Mouse (Mus musculus) embryonic facial prominence, embryonic 13.5 days (tissue): ENCODE measurements around the gene Gm428. TPM values are rescaled to one million over a fixed set of nuclear protein-coding genes. Genes with fewer than 3 reads are reported as not detected.
"Not testable (repeated sequence)": the region's sequence is repeated elsewhere in the genome, so short reads cannot be mapped to it uniquely, and the experiment has no call there.

Experiments
- ATAC-seq: fragments of 200-750 bp; cut with Nextera tagmentation; 2 replicates; pipeline ENCODE4 v1.8.0; 2017; ENCODE audit warnings: low read depth; ENCODE audit not compliant: insufficient number of reproducible peaks, insufficient read depth, low FRiP score, low TSS enrichment
- H3K27ac ChIP-seq: fragments of 300-500 bp; sonication (generic); 2 replicates; pipeline ENCODE4 v1.5.1; 2015; ENCODE audit warnings: moderate library complexity, mild to moderate bottlenecking, inconsistent platforms
- H3K27me3 ChIP-seq: fragments of 300-500 bp; sonication (generic); 2 replicates; pipeline ENCODE4 v1.6.1; 2015; ENCODE audit warnings: mild to moderate bottlenecking, inconsistent platforms
- H3K36me3 ChIP-seq: fragments of 300-500 bp; sonication (generic); 2 replicates; pipeline ENCODE4 v1.6.1; 2015; ENCODE audit warnings: mild to moderate bottlenecking, inconsistent platforms
- H3K4me1 ChIP-seq: fragments of 300-500 bp; sonication (generic); 2 replicates; pipeline ENCODE4 v1.6.1; 2015; ENCODE audit warnings: inconsistent platforms
- H3K4me2 ChIP-seq: fragments of 300-500 bp; sonication (generic); 2 replicates; pipeline ENCODE4 v1.6.1; 2015; ENCODE audit warnings: moderate library complexity, mild to moderate bottlenecking, inconsistent platforms
- H3K4me3 ChIP-seq: fragments of 300-500 bp; sonication (generic); 2 replicates; pipeline ENCODE4 v1.5.1; 2015; ENCODE audit warnings: mild to moderate bottlenecking, inconsistent platforms
- H3K9ac ChIP-seq: fragments of 300-500 bp; sonication (generic); 2 replicates; pipeline ENCODE4 v1.6.1; 2015; ENCODE audit warnings: mild to moderate bottlenecking, inconsistent platforms
- H3K9me3 ChIP-seq: fragments of 300-500 bp; sonication (generic); 2 replicates; pipeline ENCODE4 v1.6.1; 2016; ENCODE audit warnings: inconsistent platforms
- WGBS: fragments of 180-500 bp; shearing (Covaris S2); methylation state at CpG from one replicate; pipeline ENCODE4 v1.1.7; 2015; ENCODE audit warnings: mixed read lengths; 5-methylcytosine and 5-hydroxymethylcytosine counted together
- polyA plus RNA-seq: library from polyadenylated mRNA; unstranded; fragments of >200 nt; fragmentation: Nextera tagmentation; extraction: Ambion mirVana; gene quantifications from 2 replicates; pipeline ENCODE4 v1.2.1, GENCODE M21; 2015

The Gm428 gene
- not detected in 2 replicates for polyA plus RNA-seq

DNA sequence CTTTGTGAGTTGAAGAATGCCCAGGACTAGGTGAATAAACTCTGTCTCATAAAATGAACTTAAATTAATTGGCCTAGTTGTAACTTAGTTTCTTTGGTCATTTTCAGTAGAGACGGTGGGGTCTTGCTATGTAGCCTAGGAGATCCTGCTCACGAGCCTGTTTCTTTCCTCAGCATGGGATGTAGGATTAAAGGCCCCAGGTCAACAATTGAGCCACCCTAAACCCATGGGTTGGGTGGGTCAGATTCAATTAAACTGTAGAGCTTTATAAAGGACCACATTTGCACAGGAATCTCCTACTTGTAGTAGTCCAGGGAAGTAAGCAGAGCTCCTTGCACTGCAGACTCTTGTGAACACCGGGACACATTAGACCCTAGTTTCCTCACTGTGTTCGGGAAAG is at the start of gene Gm428:
Gene Gm428 (plus strand): TSS at position 301 of the 400 bp plus-strand sequence.
- H3K9me3 ChIP-seq, H3K4me2 ChIP-seq, H3K36me3 ChIP-seq, H3K4me1 ChIP-seq, H3K27ac ChIP-seq, H3K9ac ChIP-seq, ATAC-seq, H3K27me3 ChIP-seq, H3K4me3 ChIP-seq: not testable (repeated sequence)
- WGBS, result 74% methylated on average over 2 of the region's 4 CpGs

DNA sequence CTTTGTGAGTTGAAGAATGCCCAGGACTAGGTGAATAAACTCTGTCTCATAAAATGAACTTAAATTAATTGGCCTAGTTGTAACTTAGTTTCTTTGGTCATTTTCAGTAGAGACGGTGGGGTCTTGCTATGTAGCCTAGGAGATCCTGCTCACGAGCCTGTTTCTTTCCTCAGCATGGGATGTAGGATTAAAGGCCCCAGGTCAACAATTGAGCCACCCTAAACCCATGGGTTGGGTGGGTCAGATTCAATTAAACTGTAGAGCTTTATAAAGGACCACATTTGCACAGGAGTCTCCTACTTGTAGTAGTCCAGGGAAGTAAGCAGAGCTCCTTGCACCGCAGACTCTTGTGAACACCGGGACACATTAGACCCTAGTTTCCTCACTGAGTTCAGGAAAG is 45.5 kb upstream of the Gm428 start, which contains the start of gene Gm11236:
Gene Gm11236 (plus strand): TSS at position 301 of the 400 bp plus-strand sequence.
- not testable (repeated sequence) for H3K9ac ChIP-seq, H3K4me2 ChIP-seq, H3K36me3 ChIP-seq, H3K4me1 ChIP-seq, H3K27me3 ChIP-seq, H3K9me3 ChIP-seq, ATAC-seq, H3K4me3 ChIP-seq, H3K27ac ChIP-seq
- WGBS, result no CpG with 5 or more reads among the region's 4 CpGs

DNA sequence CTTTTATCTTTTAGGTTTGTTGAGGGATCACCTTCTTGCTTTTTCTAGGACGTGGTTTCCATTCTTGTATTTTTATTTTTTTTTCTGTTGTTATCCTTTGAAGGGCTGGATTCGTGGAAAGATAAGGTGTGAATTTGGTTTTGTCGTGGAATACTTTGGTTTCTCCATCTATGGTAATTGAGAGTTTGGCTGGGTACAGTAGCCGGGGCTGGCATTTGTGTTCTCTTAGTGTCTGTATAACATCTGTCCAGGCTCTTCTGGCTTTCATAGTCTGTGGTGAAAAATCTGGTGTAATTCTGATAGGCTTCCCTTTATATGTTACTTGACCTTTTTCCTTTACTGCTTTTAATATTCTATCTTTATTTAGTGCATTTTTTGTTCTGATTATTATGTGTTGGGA is 21.5 kb upstream of the Gm428 start:
- H3K9me3 ChIP-seq, H3K36me3 ChIP-seq: not testable (repeated sequence)
- WGBS, result 83% methylated on average over 4 of the region's 4 CpGs

DNA sequence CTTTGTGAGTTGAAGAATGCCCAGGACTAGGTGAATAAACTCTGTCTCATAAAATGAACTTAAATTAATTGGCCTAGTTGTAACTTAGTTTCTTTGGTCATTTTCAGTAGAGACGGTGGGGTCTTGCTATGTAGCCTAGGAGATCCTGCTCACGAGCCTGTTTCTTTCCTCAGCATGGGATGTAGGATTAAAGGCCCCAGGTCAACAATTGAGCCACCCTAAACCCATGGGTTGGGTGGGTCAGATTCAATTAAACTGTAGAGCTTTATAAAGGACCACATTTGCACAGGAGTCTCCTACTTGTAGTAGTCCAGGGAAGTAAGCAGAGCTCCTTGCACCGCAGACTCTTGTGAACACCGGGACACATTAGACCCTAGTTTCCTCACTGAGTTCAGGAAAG is 15.3 kb upstream of the Gm428 start, which contains the start of gene Gm11239:
Gene Gm11239 (plus strand): TSS at position 301 of the 400 bp plus-strand sequence.
- not testable (repeated sequence) for H3K27ac ChIP-seq, H3K9ac ChIP-seq, H3K4me1 ChIP-seq, ATAC-seq, H3K27me3 ChIP-seq, H3K4me2 ChIP-seq, H3K9me3 ChIP-seq, H3K4me3 ChIP-seq, H3K36me3 ChIP-seq
- no CpG with 5 or more reads among the region's 4 CpGs for WGBS

More for the DNA sequence above, 21.5 kb upstream of the Gm428 start:
- not testable (repeated sequence) for ATAC-seq, H3K4me2 ChIP-seq, H3K27ac ChIP-seq, H3K9ac ChIP-seq, H3K4me3 ChIP-seq, H3K27me3 ChIP-seq, H3K4me1 ChIP-seq

DNA sequence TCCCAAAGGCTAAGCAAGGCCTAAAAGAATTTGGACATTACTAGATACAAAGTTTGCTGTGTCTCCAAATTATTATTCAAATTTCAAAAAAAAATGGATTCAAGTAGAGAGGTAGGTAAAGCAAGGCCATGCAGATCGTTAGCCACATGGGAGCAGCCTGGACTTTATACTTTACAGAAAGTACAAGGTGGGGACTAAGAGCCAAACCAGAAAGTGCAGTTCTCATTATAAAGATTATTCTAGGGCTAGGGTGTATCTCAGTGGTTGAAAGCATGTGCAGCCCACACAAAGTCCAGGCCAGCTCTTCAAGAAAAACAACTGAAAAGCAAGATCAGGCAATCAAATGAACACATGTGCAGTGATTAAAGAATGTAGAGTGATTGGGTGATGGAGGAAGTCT is 35.4 kb downstream of the Gm428 start:
- Histone ChIP-seq H3K4me3 (no peak overlapping the region), H3K36me3 (no peaks in the 10 kb centered on the region), H3K27me3 (no peaks in the 10 kb centered on the region), H3K4me1 (no peaks in the 10 kb centered on the region), H3K4me2 (no peak overlapping the region), H3K9me3 (no peaks in the 10 kb centered on the region), H3K9ac (no peak overlapping the region), H3K27ac (no peak overlapping the region)
- no peak for ATAC-seq
- 96% methylated on average over 1 of the region's 1 CpGs for WGBS

DNA sequence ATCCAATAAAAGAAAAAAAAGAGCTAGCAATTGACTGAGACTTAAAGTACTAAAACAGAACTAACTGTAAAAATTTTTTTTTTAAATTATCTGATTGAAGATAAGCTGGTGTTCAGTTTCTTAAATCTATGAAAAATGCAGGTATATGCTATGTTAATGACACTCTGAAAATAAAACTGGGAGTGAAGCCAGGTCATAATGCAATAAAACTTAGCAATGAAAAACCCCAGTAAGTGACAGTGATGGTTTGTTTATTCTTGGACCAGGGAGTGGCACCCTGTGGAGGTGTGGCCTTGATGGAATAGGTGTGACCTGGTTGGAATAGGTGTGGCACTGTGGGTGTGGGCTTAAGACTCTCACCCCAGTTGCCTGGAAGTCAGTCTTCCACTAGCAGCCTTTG is 36.5 kb downstream of the Gm428 start:
- no peak overlapping the region for H3K27ac ChIP-seq
- no peaks in the 10 kb centered on the region for H3K9me3 ChIP-seq
- no peaks in the 10 kb centered on the region for H3K4me1 ChIP-seq
- H3K4me3 ChIP-seq, result no peak overlapping the region
- no peak overlapping the region for H3K4me2 ChIP-seq
- H3K36me3 ChIP-seq, result no peaks in the 10 kb centered on the region
- no peak overlapping the region for H3K9ac ChIP-seq
- no peaks in the 10 kb centered on the region for H3K27me3 ChIP-seq
- no peak for ATAC-seq

Other genes with a start within 250 kb of the Gm428 start
- gene Gm11238, start 75.6 kb upstream of the Gm428 start, polyA plus RNA-seq, result not detected in 2 replicates
- gene Gm11237, start 60.5 kb upstream of the Gm428 start, polyA plus RNA-seq, result not detected in 2 replicates
- not detected in 2 replicates for gene Gm11236, start 45.4 kb upstream of the Gm428 start, polyA plus RNA-seq
- gene Gm11239, start 15.2 kb upstream of the Gm428 start, polyA plus RNA-seq, result not detected in 2 replicates
- 1.0 and 1.3 TPM in 2 replicates for gene Rasef, start 107.5 kb downstream of the Gm428 start, polyA plus RNA-seq
- not detected in 2 replicates for gene Gm11758, start 192.8 kb downstream of the Gm428 start, polyA plus RNA-seq
- not detected in 2 replicates for gene Gm11757, start 207.6 kb downstream of the Gm428 start, polyA plus RNA-seq
- not detected in 2 replicates for gene Gm13871, start 222.4 kb downstream of the Gm428 start, polyA plus RNA-seq
- not detected in 2 replicates for gene Gm11756, start 237.2 kb downstream of the Gm428 start, polyA plus RNA-seq